Mouse (Mus musculus): Measurements from ENCODE around the gene Ndufaf2. TPM values are rescaled to one million over a fixed set of nuclear protein-coding genes. Genes with fewer than 3 reads are reported as not detected.

Ndufaf2 gene
- 10 to 100 TPM; 20.4 to 24.3 TPM for total RNA-seq (2021)
- long read RNA-seq, experiment 1, transcript Ndufaf2-201 (4 exons, 678 nt) = major isoform, 10 of 13 reads
- long read RNA-seq, experiment 1, partial matches to known transcripts = 1 of 13 reads
- long read RNA-seq, experiment 1, other reads (novel, unspliced or antisense) = 2 of 13 reads
- long read RNA-seq, experiment 2, partial matches to known transcripts = 0 of 3 reads
- long read RNA-seq, experiment 2, other reads (novel, unspliced or antisense) = 1 of 3 reads

DNA sequence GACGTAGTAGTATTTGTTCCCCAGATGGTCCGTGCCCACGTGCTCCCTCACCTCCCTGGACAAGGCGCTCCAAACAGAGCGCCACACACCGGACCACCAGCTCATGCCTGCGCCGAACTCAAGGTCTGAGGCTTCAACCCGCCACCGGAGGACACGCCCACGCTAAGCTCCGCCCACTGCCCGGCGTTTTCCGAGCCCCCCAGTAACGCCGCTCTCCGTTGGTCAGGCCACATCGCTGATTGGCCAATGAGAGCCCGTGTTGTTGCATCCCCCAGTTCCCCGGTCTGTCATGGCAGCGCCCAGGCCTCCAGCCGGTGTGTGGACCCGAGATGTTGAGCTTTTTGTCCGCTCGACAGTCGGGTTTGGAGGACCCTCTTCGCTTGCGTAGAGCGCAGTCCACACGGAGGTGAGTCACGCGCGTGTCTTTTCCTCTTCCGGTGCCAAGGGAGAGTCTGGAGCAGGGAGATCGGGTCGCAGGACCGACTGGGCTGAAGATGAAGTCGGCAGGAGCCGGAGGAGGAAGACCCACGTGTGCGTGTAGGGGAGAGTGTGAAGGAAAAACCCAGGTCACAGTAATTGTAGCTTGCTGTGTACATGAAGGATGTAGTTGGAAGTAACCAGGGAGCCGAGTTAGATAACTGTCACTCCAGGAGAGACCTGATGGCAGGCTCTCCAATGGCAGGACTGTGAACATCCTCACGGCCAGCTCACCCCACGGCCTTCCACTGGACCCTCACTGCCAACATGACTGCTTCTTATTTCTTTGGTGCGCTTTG is at the start of gene Ndufaf2, which contains the start of gene Ercc8:
Gene Ndufaf2 (minus strand): TSS at position 159 of the 776 bp plus-strand sequence.
Gene Ercc8 (plus strand): TSS at position 267 of the 776 bp plus-strand sequence.
- DNase-seq (ENCODE audit: low spot score) = peak; percentile 96

DNA sequence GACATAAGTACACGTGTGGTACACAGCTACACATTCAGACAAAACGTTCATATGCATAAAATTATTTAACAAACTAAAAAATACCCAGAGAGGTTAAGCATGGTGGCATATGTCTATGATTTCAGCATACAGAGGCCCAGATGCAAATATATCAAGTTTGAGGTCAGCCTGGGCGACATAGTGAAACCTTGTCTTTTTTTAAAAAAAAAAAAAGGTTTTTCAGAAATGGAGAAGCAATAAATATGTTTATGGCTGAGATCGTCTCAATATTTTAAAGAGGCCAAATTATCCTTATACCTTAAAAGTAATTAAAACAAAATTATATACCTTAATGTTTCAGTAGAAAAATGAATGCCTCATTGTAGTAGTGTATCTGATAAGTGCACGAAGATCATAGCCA is 49.7 kb upstream of the Ndufaf2 start:
- DNase-seq (ENCODE audit: low spot score) = no peak

DNA sequence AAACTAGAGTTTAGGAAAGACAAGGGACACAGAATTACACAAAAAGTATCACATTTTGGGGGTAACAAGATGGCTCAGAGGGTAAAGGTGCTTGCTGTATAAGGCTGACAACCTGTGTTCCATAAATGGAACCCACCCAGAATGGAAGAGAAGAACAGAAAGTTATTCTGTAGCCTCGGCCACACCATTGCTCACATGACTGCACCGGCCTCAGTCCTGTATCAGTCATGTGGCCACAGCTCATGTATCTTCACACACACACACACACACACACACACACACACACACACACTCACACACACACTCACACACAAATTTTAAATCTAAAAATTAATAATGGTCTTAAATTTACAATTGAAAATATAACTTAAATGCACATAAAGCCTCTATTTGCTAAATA is 49.0 kb upstream of the Ndufaf2 start:
- no peak for DNase-seq (ENCODE audit: low spot score)

DNA sequence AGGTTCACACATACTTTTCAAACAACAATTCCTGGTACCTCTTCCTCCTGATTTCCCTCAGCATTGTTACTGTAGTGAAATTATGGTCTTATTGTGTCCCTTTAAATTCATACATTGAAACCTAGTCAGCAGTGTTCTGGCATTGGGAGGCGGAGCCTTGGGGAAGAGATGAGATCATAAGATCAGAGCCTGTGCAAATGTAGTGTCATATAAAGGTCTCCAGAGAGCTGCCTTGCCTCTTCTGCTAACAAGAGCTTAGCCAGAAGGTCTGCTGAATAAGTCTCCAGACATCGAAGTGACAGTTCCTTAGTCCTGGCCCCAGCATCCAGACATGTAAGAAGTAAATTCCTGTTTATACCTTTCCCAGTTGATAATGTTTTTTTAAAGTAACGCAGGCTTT is 46.4 kb upstream of the Ndufaf2 start:
- DNase-seq (ENCODE audit: low spot score) = no peak

DNA sequence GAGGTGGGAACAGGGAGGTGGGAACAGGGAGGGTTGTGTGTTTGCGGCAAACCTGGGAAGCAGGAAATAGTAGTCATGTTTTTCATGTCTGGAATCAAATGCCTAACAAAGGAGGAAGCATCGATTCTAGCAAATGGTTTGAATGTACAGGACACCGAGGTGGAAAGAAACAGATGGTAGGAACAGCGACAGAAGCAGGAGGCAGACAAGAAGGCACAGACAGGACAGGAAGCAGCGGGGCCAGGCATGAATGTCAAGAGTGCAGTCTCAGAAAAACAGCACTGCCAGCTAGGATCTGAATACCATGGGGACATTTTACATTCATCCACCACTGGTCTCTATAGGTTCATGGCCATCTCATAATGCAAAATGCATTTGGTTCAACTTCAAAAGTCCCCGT is 37.1 kb upstream of the Ndufaf2 start:
- DNase-seq (ENCODE audit: low spot score) = no peak

DNA sequence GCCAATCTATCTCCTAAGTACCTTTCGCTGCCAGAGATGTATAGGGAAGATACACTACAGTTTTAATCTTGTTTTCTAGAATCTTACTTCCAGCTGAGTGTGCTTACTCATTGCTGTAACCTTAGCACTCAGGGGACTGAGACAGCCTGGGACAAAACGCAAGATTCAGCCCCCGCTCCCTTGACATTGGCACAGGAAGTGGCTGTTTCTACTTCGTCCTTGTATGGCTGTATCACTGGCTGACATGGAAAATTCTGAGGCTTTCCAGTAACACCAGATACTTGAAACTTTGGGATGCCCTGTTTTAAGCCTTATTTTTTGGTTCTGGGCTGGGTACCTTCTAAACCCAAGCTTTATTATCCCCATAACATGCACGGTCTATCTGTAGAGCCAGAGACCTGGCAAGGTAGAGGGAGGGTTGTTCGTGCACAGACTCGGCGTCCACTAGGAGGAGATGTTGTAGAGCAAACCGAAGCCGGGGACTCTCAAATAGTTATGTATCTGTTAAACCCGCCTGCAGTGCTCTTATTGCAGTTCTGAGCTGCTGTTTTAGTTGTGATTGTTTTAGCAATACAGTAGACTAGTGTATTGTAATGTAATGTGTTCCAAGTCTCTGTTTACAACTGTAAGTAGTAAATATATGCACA is 32.8 kb upstream of the Ndufaf2 start:
- DNase-seq (ENCODE audit: low spot score) = peak; percentile 14

DNA sequence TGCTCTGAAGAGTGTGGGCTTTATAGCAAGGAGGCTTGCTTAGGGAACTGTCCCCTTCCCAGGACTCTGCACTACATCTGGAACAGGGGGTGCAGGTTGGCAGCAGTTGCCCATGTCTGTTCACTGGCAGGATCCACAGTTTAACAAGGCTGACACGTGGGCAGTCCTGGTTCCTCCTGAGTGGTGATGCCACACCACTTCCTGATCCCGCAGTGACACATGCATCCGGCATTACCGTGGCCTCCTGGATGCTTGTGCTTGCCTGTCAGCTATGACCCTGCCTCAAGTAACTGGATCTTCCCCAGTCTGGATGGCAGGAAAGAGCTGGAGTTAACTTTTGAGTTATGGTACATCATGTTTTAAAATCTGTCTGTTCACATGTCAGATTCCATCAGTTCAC is 29.6 kb upstream of the Ndufaf2 start:
- DNase-seq (ENCODE audit: low spot score) = no peak

DNA sequence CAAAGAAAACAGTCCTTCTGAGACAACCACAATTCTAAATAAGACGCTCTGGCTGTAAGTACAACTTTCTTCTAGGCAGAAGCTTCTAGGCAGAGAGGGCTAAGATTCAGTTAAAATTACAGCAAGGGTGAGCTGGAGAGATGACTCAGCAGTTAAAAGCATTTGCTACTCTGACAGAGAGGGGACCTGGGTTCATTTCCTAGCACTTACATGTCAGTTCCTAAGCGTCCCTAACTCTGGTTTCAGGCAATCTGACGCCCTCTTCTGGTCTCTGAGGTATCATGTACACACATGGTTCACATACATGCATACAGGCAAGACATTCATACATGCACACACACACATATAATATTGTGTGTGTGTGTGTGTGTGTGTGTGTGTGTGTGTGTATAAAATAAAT is 27.1 kb upstream of the Ndufaf2 start:
- DNase-seq (ENCODE audit: low spot score) = no peak

DNA sequence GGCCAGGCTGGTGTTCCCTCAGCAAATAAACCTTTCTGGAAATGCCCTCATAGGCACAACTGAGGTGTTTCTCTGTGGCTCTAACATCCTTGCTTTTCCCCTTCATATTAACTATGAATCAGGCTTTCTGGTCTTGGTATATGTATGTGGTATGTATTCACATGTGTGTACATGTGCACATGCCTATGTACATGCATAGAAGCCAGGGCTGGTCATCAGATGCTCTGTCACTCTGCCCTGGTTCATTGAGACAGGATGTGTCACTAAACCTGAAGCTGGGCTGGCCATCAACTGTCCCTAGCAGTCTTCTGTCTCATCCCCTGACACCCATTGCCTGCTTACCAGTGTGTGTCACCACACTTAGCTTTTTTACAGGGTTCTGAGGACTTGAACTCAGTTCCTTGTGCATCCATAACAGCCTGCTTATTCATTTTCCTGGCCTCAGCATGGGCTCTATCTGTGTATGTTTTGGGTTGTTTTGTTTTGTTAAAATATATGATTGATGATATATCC is 26.4 kb upstream of the Ndufaf2 start:
- DNase-seq (ENCODE audit: low spot score) = no peak

DNA sequence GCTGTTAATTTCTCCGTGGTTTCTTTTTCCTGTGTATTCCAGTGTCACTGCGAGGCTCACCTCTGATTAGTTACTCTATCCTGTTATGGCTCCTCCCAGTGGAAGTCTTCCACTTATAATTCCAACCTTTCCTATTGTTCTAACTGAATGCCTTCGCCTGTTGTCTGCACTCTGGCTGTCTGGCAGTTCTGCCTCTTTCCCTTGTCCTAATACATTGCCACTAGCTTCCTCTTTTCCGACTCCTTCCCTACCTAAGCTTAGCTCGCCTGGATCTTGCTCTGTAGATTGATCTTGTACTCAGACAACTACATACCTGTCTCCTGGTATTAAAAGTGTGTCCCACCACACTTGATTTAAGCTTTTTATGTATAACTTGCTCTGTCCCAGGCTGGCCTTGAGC is 22.4 kb upstream of the Ndufaf2 start:
- no peak for DNase-seq (ENCODE audit: low spot score)

DNA sequence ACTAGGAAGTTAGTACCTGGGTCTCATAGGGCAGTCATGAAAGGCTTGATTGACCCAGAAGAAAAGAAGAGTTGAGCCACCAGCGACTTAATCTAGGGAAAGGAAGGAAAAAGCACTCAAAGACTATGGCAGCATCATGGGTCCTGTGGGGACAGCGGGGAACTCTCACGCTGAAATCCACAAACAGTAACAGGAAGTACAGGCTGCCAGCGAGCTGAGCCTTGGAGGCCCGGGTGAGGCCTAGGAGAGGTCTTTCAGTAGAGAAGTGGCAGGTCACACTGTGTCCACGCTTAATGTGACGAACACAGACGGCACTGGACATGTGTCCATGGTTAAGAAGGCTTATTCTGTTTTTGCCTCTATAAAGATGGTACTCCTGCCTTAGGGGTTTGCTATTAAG is 21.2 kb upstream of the Ndufaf2 start:
- DNase-seq (ENCODE audit: low spot score) = no peak

DNA sequence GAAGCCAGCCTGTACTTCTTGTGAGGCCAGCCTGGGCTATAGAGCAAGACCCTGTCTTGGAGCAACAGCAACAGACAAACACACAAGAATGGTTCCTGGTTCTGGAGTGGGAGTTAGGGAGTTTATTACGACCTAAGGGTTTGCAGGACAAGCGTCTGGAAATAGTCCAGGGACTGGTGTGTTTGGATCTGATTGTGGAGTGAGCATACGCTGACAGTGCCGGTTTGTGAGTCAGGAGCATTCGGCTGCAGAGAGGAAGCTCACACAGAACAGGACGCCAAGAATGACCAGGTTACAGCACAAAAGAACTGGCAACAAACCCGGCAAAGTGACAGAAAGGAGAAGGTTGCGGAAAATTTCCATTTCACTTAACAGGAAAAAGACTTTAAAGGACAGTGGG is 12.1 kb upstream of the Ndufaf2 start:
- no peak for DNase-seq (ENCODE audit: low spot score)

DNA sequence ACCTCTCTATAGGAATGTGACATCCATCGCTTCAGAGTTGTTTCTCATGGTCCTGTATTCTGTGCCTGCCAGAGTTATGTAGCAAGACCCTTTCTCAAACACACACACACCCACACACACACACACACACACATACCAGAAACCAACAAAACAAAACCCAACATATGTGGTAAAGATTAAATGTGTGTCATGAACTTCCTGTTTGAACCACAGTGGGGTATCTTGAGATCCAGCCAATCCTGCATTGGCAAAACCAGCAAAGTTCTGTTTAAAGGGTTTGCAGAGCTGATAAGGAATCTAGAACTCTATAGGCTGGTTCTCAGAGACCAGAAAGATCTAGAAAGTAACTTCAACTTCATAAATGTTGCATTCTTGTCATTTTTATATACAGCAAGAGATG is 11.6 kb upstream of the Ndufaf2 start:
- DNase-seq (ENCODE audit: low spot score) = no peak

DNA sequence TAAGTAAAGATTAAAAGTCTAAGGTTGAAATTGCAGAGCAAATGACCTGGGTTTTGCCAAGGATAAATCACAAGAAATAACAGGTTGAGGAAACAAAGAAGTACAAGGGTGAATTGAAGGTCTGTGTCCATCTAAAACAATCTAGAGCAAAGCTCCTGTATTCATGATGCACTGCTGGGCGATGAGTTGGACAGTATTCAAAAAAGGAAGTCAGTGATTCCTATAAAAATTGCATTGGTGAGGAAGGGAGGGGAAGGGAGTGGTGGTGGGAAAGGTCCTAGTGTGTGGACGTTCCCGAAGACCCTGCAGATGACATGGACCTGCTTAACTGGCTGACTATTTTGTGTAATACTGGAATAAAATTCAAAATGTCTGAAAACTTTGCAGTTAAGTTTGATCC is 6.2 kb upstream of the Ndufaf2 start:
- no peak for DNase-seq (ENCODE audit: low spot score)

DNA sequence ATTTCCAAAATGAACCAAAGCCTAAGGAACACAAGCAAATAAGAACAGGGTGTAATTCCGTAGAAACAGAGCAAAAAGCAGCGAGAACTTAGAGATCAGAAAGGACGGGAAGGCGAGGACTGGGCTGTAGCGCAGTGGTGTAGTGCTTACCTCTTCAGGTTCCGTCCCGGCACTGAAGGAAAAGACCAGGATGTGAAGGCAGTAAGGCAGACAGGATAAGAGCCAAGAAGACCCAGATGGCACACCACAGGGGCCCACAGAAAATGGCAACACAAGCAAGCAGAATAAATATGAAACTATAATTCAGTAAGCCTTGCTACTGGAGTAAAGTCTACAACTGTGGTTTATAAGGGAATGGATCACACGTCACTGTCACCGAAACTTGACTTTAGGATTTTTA is 5.5 kb upstream of the Ndufaf2 start:
- no peak for DNase-seq (ENCODE audit: low spot score)

DNA sequence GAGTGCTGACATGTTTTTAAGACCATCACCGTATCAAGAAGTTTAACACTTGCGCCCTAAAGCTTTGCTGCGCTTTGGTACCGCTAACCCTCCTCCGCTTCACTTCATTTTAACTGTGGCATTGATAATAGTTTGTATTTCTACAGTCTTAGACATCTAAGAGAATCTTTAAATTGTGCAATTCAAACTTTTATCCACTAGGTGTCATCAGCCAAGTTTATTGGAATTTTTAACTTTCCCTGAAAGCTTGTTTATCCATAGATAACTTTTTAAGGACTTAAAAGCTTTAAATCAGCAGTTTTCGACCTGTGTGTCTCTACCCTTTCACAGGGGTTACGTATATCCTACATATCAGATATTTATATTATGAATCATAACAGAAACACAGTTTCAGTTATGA is 1.5 kb upstream of the Ndufaf2 start:
- DNase-seq (ENCODE audit: low spot score) = no peak

DNA sequence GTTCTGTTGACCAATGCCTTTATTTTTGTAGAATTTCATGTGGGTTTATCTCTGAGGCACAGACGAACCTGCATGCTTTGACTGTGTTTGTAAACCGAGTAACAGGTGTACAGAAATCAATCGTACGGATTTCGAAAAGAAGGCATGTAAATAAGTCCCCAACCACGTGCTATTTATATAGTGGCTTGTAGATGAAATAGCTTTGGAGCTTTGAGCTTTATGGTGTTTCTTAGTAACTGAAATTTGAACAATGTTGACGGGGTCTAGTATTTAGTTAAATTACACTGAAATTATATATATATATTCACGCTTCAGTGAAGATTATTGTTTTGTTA is 785 bp upstream of the Ndufaf2 start:
- DNase-seq (ENCODE audit: low spot score) = no peak

DNA sequence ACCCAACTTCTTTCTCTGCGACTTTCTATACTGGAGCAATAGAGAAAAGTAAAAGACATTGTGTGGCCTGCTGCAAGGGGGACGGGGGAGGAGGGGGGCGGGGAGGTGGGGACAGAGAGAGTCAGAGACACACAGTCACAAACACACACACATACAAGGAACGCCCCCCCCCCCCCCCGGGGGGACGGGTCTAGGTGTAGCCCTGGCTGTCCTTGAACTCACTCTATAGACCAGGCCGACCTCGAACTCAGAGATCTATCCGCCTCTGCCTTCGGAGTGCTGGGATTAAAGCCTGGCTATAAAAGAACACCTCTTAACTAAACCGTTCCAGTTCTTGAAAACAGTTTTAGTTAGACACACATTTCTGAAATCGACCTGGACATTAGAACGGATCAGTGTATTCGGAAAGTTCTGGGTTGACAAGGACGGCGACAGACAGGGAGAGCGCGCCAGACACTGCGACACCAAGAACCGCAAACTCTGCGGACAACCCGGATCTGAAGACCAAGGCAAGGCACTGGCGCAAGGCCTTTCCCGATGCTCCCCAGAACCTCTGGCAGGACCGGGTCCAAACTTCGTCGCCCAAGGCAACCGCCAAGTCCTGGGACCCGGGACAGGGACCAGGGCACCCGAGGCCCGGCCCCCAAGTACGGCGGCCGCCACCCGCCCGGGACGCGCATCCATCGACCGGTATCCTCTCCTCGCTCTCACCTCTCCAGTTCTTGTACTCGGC is 525 bp downstream of the Ndufaf2 start:
- DNase-seq (ENCODE audit: low spot score) = no peak

DNA sequence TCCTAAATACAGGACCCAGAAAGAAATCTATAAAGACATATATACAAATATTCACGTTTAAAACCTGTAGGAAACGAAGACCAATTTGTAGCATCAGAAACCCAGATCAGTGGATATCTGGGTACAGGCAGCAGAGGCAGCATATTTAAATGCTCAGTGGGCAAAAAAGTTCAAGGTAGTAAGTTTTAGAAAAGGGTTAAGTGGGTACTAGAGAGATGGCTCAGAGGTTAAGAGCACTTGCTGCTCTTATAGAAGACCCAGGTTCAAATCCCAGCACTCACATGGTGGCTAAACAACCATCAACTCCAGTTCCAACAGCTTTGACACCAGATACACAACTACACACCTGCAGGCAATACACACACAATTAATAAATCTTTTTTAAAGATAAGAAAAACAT is 1.3 kb downstream of the Ndufaf2 start:
- no peak for DNase-seq (ENCODE audit: low spot score)

DNA sequence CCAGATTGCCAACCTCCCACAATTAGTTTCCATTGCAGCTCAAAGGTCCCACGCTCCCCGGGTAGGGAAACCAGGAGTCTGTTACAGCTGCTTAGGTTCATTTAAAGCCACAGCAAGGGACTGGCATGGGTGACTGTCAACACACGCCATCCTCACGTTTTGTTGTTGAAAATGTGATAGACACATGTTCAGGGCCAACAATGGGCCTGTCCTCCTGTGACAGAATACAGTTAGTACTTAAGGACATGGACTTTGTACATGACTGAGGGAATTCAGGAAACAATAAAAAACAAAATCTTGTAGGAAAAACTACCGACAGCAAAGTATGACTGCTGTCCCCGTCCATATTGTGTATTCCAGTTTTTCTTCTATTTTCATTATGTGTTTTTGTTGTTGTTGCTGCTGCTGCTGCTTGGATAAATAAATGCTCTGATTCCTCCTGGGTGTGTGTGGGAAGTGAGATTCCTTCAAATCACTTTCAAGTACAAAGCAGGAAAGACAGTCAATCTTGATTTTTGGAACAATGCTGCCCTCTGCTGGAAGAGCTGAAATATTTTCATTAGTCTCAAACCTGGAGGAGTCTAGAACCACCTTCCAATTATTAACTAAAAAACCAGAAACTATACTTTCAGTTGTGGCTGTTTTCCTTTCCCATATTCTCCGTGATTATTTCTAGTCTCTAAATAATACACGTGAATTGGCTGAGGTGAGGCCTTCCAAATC is 5.6 kb downstream of the Ndufaf2 start:
- peak; percentile 69 for DNase-seq (ENCODE audit: low spot score)

DNA sequence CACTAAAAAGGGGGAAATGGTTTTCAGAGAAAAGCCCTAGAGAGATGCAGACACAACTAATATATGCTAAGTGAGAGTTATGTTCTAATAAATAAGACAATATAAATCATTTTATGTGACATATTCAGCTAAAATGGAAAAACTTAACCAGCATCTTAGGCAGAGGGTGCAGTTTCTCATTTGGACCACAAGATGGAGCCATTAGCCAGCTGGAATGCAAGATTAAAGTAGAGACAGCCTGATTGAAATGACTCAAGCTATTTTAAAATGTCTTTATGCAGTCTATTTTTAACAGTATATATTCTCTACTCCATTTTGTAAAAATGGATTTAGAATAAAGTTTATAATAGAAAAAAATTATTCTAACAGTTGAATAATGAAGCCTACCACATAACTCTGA is 6.6 kb downstream of the Ndufaf2 start:
- DNase-seq (ENCODE audit: low spot score) = no peak

Data from gastrocnemius, adult 18-20 months (tissue).